Mouse (Mus musculus) CD4-positive helper T cell, adult 2 months (primary cell): ENCODE measurements around the gene Cep295.
"Not testable (repeated sequence)": the region's sequence is repeated elsewhere in the genome, so short reads cannot be mapped to it uniquely, and the experiment has no call there.

Source experiments
- DNase-seq: peaks from one replicate; pipeline ENCODE4 v3.0.0-alpha.2; 2012; ENCODE audit warnings: low read depth, missing footprints, low spot score

Cep295 gene

DNA sequence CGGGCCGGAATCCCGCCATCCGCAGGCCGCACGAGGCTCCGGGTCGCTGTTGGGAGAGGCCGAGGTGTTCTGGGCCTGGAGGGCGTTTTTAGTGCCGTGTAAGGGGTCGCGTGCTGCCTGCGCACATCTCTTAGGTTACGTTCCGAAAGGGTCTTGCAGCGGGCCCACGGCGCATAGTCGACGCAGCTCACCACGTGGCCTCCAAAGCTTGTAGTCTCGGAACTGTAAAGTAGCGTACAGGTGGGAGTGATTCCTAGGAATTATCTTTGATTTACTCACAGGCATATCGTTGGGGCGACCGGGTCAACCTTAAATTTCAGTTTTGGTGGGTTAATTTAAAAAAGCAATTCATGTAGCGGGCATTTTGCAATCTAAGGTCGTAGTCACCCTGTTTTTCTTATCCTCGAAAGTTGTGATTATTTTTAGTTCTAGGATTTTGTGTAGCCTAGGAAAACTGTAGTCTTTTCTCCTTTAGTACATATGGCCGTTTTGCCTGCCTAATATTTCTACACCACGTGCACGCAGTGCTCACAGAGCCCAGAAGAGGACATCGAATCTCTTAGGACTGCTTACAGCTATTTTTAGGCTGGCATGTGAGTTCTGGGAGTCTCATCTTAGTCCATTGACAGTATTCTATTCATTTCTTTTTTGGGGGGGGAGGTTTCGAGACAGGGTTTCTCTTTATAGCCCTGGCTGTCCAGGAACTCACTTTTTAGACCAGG, 51.0 kb downstream of the Cep295 start, which contains the start of gene 4931406C07Rik:
Gene 4931406C07Rik, minus strand, starts transcription at position 51 of the 722 bp plus-strand sequence.
- DNase-seq = peak; percentile 22

DNA sequence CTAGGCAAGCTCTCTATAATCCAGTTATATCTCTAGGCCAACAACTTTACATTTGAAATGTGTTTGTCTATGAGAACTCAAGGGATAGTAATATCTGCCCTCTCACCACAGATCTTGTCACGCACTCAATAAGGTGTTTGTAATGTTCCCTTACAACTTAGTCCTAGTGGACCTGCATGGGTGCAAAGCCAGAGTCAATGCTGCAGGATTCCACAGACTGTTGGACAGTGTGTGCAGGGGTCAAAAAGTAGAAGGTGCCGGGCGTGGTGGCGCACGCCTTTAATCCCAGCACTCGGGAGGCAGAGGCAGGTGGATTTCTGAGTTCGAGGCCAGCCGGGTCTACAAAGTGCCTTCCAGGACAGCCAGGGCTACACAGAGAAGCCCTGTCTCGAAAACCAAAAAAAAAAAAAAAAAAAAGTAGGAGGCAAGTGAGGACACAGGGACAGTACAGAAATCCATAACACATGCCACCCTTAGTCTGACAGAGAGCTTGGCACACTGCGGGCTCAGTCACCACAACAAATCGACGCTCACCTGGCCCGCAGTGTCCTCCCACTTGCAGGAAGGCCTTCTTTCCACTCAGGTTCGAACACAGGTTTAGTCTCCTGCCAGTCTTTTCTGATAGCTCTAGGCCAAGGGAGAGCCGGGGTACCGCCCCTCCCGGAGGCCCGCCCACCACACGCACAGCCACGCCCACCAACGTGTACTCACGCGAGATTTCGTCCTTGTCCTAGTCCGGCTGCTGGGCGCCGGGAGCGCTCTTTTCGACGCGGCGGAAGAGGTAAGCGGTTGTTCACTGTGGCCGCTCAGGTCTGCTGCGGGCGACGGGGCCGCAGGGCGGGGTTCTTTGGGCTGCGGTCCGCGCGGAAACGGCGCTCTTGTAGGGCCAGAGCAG, 51.8 kb downstream of the Cep295 start, which contains the start of gene Taf1d:
Gene Taf1d, plus strand, starts transcription at position 712 of the 895 bp plus-strand sequence.
- DNase-seq = peak; percentile 96

DNA sequence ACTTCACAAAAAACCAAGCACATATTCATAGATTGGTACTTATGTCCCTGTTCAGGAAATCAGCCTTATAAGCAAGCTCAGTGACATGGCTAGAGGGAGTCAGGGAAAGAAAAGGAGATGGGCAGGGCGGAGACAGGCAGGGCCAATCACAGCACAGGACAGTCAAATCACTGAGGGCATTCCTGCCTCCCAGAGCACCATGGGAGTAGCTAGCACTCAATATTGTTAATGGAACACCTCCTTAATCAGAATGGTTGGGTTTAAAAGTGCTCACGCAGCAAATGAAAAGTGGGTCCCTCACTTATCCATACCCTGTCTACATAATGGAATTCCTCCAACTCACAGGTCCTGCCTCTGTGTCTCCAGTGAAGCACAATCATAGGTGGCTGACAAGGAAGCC, 54.7 kb downstream of the Cep295 start:
- no peak for DNase-seq

DNA sequence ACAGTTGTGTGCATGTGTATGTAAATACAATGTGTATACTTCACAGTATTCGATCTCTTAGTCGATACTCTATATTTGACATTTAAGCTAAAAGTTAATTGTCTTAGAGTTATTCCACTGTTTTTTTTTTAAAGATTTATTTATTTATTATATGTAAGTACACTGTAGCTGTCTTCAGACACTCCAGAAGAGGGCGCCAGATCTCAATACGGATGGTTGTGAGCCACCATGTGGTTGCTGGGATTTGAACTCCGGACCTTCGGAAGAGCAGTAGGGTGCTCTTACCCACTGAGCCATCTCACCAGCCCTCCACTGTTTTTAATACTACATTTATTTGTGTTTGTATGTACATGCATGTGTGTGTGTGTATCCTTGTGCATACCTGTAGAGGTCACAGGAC, 55.6 kb downstream of the Cep295 start:
- not testable (repeated sequence) for DNase-seq

DNA sequence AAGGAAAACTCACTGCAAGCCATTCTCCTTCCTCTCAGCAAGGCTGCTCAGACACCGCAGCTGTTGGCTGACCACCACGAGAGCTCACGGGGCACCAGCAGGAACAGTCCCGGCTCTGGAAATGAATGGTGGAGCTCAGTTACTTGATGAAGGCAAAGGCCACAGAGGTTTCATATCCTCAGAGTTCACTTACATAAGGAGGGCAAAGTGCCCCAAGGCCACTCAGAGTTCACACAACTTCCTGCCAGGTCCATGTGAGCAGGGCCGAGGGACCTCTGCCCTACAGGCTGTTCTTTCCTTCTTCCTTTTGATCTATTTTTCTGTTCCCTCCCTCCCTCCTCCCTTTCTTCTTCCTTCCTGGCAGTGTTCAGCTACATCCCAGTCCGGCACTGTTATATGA, 56.2 kb downstream of the Cep295 start:
- no peak for DNase-seq

DNA sequence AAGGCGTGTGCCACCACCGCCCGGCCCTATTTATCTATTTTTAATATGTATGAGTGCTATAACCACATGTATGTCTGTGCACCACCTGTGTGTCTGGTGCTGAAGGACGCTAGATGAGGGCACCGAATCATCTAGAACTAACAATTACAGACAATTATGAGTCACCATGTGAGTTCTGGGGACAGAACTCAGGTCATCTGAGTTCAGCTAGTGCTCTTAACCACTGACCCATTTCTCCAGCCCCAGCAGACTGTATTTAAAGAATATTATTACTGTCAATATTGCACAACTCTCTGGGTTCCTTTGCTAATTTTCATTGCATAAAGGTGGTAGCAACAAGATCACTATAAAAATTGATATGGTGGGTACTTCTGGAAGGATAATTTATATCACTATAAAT, 57.5 kb downstream of the Cep295 start:
- DNase-seq = no peak

DNA sequence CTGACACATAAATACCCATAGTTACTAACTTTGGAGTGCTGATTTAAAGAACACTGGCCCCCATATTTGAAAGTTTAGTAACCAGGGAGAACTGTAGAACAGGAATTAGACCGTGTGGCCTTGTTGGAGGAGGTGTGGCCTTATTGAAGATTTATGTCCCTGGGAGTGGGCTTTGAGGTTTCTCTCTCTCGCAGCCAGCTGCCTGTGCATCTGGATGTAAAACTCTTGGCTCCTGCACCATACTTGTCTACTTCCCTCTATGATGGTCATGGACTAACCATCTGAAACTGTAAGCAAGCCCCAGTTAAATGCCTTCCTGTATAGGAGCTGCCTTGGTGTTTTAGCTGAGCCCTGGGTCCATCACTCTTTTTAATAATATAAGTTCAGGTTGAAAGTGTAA, 59.1 kb downstream of the Cep295 start:
- DNase-seq = no peak

DNA sequence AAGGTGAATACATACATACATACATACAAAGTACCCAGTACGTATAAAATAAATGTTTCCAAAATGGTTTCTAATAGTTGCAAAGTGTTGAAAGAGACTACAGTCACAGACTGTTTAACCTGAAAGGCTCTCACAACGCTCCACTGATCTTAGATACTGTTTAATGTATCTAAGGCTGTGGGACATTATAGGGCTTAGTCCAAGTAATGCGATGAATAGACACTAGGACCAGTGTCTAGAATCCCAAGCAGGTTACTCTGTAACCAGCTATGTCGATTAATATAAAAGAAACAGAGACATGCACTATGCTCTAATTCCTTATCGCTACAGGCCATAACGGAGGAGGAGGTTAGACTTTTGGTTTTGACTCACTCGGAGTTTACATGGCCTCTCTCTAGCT, 60.5 kb downstream of the Cep295 start:
- DNase-seq = no peak

DNA sequence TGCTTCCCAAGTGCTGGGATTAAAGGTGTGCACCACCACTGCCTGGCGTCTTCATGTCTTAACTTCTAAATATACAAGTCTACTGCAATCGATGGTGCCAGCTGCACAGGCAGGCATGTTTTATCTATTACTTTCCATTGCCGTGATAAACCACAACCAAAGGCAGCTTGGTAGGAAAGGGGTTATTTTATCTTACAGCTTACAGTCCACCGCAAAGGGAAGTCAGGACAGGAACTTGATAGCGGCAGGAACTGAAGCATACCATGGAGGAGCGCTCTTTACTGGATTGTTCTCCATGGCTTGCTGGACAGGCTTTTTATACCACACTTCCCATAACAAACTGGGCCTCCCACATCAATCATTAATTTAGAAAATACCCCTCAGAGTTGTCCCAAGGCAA, 68.3 kb downstream of the Cep295 start:
- no peak for DNase-seq

DNA sequence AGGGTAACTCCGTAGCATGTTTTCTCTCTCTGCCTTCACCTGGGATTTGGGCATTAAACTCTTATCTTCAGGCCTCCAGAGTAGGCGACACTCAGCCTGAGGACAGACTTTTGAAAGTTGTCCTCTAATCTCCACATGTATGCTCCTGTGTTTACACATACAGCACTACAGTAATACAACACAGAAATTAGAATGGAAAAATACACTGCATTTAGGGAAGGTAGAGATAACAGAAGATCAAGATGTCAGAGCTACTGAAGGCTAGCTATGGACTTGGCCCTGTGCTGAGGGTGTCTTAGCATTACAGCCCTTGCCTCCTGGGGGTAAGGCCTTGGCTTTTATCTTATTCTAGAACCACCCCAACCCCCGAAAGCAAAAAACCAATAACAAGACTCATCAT, 69.2 kb downstream of the Cep295 start:
- DNase-seq = no peak

DNA sequence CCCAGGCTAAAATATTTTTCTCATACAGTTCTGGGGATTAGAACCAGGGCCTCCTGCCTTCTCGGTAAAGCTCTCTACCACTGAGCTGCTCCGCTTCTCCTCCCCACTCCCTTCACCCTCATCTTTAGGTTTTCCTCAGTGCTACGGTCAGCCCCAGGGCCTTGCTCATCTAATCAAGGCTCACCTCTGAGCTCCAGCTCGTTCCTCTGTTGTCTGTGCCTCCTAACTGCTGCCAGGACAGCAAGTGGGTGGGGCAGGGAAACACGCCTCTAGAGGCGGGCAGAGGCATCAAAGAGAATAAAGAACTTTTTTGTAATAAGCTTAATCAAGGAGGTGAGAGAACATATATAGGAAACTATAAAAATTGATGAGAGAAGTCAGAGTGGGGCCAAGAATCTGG, 69.7 kb downstream of the Cep295 start:
- DNase-seq = no peak

DNA sequence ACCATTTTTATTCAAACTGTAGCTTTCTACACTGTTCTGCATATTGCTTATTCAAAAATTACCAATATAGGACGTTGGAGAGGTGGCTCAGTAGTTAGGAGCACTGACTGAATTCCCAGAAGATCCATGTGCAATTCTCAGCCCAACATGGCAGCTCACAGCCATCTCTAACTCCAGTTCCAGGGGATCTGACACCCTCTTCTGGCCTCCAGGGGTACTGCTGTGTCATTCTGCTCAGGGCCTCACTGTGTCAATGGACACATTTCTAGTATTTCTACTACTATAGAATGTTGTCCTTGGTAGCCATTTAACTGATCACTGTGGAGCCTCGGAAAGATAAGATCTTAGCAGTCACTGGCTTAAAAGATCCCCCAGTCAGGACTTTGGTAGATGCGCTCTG, 72.1 kb downstream of the Cep295 start:
- DNase-seq = peak; percentile 34

DNA sequence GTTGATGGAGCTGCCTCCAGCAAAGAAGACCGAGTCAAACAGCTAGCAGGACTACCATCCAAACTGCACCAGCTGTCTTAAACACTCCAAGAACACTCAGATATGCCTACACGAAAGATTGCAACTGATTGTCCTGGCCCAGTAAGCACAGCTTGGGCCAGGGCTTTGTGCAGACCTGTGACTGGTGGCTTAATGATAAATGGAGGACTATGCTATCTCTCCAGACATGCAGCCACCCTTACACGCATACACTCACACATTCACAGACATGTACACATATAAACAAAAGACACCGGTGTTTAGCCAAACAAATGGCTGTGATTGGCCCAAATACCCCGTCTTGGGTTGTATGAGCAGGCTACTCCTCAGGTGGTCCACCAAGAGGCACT, 77.1 kb downstream of the Cep295 start:
- no peak for DNase-seq

DNA sequence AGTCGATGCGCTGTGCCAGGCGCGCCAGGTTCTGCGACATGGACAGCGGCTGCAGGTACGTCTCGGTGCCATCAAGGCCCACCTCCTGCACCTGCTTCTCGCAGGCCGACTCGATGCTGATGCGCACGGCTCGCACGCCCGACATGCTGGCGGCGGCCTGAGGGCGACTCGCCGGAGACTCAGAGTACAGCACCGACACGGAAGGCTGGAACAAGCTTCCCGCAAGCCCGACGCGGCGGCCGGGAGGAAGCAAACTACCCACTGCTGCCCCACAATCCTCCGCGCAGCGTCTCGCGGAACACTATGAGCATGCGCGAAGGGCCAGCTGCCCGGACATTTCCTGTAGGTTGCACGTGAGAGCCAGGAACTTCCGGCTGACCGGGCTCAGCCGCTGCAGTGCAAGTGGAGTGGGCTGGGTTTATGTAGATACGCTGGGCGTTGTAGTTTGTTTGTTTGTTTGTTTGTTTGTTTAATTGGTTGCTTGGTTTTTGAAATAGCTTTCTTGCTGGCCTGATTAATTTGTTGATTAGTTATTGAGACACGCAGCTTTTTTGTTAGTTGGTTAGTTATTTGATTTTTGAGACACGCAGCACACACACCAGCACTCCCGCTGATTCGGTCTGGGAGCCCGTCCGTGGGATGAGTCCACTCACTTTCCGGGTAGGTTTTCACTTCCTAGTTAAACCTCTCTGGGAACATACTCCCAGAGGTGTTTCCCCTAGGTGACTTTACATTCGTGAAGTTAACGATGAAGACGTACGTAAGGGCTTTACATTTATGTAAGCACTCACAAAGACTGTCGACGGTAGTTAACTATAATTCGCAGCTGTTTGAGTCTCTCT, 77.7 kb downstream of the Cep295 start, which contains the start of gene Med17:
Gene Med17, minus strand, starts transcription at position 283 of the 842 bp plus-strand sequence.
- peak; percentile 94 for DNase-seq

DNA sequence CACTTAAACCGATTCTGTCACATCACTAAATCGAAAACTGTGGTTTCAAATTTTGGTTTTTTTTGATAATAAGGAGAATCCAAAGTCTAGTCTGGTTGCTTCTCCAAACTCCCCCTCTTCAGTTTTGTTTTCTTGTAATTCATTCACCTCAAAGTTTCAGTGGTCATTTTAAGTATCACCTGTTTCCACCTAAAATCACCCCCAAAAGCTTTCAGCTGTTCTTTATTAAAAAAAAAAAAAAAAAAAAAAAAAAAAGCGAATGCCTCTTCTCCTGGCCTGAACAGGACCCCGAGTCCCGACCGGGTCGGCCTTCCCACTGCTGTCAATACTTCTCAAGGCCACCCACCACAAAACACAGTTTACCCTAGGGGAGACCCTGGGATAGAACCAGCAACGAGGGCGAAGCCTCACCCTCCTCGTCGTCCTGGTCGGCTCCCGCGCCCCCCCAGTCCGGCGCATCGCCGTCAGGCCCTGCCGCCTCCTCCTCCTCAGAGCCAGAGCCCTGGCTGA, 78.4 kb downstream of the Cep295 start:
- DNase-seq = peak; percentile 14

DNA sequence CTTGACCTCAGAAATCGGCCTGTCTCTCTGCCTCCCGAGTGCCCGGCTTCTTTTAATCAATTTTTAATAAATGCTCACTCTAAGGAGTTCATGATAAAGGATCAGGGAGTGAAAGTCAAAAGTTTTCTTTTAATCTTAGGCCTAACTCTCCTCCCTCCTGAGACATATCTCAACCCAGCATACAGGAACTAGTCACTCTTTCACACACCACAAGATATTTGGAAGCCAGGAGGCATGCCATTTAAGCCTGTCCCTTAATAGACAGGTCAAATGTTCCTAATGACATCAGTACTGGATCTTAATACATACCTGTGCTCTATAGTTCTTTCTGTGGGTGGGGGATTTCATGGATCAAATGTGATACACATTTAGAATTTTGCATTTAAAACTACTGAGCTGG, 79.2 kb downstream of the Cep295 start:
- no peak for DNase-seq

DNA sequence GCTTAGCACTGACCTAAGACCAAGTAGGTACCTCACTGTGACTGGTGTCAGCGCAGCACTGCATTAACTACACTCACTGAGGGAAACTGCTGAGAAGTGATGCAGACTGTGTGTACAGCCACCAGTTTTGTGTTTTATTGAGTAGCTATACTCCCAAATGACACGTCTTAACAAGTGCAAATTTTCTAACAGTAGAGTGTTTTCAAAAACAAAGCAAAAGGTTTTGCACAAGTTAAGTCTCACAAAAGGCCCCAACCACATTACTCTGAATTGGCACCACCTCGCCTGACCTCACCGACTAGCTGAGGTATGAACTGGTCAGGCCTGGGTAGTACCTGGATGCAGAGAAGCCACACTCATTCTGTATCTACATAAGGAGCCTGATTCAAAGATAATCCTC, 80.7 kb downstream of the Cep295 start:
- no peak for DNase-seq

DNA sequence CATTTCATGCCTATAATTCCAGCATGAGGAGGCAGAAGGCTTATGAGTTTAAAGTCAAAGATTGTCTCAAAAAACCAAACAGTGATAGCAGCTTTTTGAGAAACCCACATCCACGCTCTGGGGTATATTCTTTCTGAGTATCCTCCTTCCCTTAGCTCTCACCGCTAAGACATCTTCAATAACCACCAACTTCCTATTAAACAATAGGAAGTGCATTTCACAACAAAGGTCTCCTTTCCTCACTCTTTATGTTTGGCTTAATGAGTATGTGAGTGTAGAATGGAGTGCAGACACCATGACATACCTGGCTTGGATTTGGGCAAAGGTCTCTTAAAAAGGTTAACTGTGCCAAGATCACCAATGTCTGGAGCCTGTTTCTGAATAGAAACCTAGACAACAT, 83.6 kb downstream of the Cep295 start:
- DNase-seq = no peak
